Mouse (Mus musculus) ES-E14 (cell line): ENCODE measurements around the gene Gm21977. TPM values are rescaled to one million over a fixed set of nuclear protein-coding genes. Genes with fewer than 3 reads are reported as not detected.
"Not testable (repeated sequence)": the region's sequence is repeated elsewhere in the genome, so short reads cannot be mapped to it uniquely, and the experiment has no call there.

ENCODE experiments used
- DNase-seq: peaks from one replicate; pipeline ENCODE4 v3.0.0-alpha.2; 2013; ENCODE audit warnings: low read depth, low spot score
- H3K27ac ChIP-seq: 2 replicates; pipeline ENCODE4 v1.5.1; 2012; ENCODE audit warnings: low read depth, mild to moderate bottlenecking, low read length, moderate library complexity, mixed read lengths; ENCODE audit not compliant: poor library complexity, insufficient read depth, severe bottlenecking
- H3K36me3 ChIP-seq: 2 replicates; pipeline ENCODE4 v1.6.1; 2012; ENCODE audit warnings: mild to moderate bottlenecking, low read length, moderate library complexity, mixed read lengths; ENCODE audit not compliant: control insufficient read depth, poor library complexity, insufficient read depth, severe bottlenecking
- H3K4me1 ChIP-seq, 2 experiments: fragments of 150-350 bp in 1 of 2; sonication (generic) in 1 of 2; 2 replicates each; pipeline ENCODE4 v1.6.1; 2012; ENCODE audit warnings: low read length in 2 of 2, mild to moderate bottlenecking in 1 of 2, mixed read lengths in 1 of 2; ENCODE audit not compliant: control insufficient read depth in 2 of 2, insufficient read depth in 2 of 2, poor library complexity in 1 of 2
- H3K4me3 ChIP-seq, 2 experiments: fragments of 150-350 bp in 1 of 2; sonication (generic) in 1 of 2; 2 replicates each; pipeline ENCODE4 v1.5.1; 2012; ENCODE audit warnings: low read length in 2 of 2, low read depth in 1 of 2, mild to moderate bottlenecking in 1 of 2, mixed read lengths in 1 of 2; ENCODE audit not compliant: insufficient read depth in 1 of 2, poor library complexity in 1 of 2, severe bottlenecking in 1 of 2
- H3K9ac ChIP-seq: 2 replicates; pipeline ENCODE4 v1.6.1; 2012; ENCODE audit warnings: low read depth, mild to moderate bottlenecking, low read length, mixed read lengths; ENCODE audit not compliant: poor library complexity, insufficient read depth, severe bottlenecking
- H3K9me3 ChIP-seq: fragments of 150-350 bp; sonication (generic); 2 replicates; pipeline ENCODE4 v1.6.1; 2012; ENCODE audit warnings: low read depth, mild to moderate bottlenecking, low read length; ENCODE audit not compliant: control insufficient read depth, insufficient read depth
- in situ Hi-C, 2 experiments: fragments of 600-800 bp; cut with MboI; formaldehyde crosslinking; loops; one replicate each; pipeline ENCODE4 v1.15.1; 2025; ENCODE audit warnings: low sequenced_read_pairs in 2 of 2, inconsistent platforms in 1 of 2; ENCODE audit not compliant: unreplicated experiment in 2 of 2
- total RNA-seq: library from RNA; depleted of rRNA; stranded (reverse); fragments of 300-350 nt; gene quantifications from 2 replicates; pipeline ENCODE4 v1.2.3, GENCODE M21; 2012; rRNA removed

Gm21977 gene
- total RNA-seq: not detected in 2 replicates

DNA sequence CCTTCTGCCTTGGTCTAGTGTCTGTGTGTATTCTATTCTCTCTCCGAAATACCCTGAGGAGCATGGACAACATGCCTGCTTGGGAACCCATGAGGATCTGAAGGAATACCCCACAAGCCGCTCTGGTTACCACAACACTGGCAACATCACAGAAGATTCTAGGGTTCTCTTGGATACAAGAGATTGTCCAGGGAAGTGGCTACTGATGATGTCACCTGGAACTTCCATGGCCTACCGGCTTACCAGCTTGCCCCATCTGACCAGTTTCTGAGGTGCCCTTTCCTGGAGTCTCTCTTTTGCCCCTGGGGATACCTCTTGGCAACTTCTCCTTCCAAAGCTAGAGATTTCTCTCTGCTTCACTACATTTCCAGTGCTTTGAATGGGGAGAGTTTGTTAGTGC is at the start of gene Gm21977:
Gene Gm21977, minus strand, starts transcription at position 101 of the 400 bp plus-strand sequence.
- in situ Hi-C loops: not testable (repeated sequence)

More for the DNA sequence above, at the start of gene Gm21977:
- not testable (repeated sequence) for H3K4me3 ChIP-seq, H3K9ac ChIP-seq, DNase-seq, H3K9me3 ChIP-seq, H3K27ac ChIP-seq, H3K36me3 ChIP-seq, H3K4me1 ChIP-seq

Other genes starting within 250 kb of the Gm21977 start
- not detected in 2 replicates for gene Gm3633, start 211.6 kb downstream of the Gm21977 start, total RNA-seq
- not detected in 2 replicates for gene Gm10378, start 197.5 kb downstream of the Gm21977 start, total RNA-seq
- not detected in 2 replicates for gene Gm3015, start 84.7 kb downstream of the Gm21977 start, total RNA-seq
- not detected in 2 replicates for gene Gm10377, start 55.5 kb downstream of the Gm21977 start, total RNA-seq
- not detected in 2 replicates for gene Gm8082, start 140.1 kb upstream of the Gm21977 start, total RNA-seq
- not detected in 2 replicates for gene Gm10376, start 162.2 kb upstream of the Gm21977 start, total RNA-seq
- gene Gm8094, start 223.2 kb upstream of the Gm21977 start, total RNA-seq: 0.16 and 0.18 TPM in 2 replicates
- gene Gm8104, start 247.1 kb upstream of the Gm21977 start, total RNA-seq: 0.09 TPM in 1 of 2 replicates, not detected in the other